Mouse (Mus musculus) cerebellum, postnatal 14 days (tissue): ENCODE results near the gene Eci1.
"Not testable (repeated sequence)": the region's sequence is repeated elsewhere in the genome, so short reads cannot be mapped to it uniquely, and the experiment has no call there.

Experiments
- DNase-seq, 2 experiments: peaks; one replicate each; pipeline ENCODE4 v3.0.0; 2021; ENCODE audit warnings: mixed read lengths in 2 of 2

Eci1 gene

DNA sequence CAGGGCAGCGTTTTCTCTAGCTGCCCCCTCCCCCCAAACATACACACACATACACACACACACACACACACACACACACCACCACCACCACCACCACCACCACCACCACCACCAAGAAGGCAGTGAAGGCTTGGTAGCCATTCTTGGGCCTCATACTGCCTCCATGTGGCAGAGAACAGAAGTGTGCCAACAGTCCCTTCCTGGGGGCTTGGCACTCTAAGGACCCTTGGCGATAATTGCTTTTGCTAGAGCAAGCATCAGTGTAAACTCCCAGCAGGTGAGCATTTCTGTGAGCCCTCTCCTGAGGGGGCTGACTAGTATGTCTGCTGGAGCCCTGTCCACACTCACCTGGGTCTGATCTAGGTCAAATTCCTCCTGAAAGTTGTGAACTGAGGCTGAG, 14.7 kb downstream of the Eci1 start:
- peak; percentile 33 to 44 for DNase-seq

DNA sequence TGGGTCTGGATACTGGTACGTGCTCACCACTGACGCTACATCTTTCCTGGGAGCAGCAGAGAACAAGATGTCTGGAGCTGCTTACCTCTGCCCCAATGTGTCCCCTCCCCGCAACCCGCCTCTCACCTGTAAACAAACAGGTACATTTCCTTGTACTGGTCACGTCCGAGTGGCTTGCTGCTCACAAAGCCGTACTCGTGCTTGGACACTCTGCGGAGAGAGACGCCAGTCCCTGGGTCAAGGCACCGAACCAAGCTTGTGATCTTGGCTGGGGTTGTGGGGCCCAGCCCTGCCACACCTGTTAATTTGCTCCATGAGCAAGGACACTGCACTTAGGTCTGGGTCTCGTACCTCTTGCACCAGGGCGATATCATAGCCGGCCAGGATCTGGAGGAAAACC, 15.7 kb downstream of the Eci1 start:
- DNase-seq: no peak

DNA sequence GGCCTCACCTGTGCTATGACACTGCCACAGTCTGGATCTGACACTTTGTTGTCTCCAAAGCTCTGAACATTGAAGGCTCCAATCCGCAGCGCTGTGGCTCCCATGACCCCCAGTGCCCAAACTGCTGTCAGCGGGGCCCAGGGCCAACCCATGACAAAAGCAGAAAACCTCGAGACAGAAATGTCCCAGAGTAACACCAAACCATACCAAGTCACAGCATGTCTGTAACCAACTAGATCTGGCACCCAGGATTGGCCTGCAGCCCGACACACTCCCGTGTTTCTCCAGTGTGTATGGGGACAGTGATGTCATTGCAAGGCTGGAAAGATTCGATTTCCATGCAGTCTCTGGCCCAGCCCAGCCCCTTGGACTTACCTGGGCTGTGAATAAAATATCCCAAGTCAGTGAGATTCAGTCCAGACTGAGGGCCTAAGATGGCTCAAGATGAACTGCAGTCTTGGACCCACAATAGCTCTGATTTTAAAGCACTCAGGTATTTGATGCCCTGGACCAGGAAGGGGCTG, 16.3 kb downstream of the Eci1 start, which contains the start of gene Dnase1l2:
Gene Dnase1l2, minus strand, starts transcription at position 474 of the 524 bp plus-strand sequence.
- peak in 1 of 2 experiments; percentile 26 for DNase-seq

DNA sequence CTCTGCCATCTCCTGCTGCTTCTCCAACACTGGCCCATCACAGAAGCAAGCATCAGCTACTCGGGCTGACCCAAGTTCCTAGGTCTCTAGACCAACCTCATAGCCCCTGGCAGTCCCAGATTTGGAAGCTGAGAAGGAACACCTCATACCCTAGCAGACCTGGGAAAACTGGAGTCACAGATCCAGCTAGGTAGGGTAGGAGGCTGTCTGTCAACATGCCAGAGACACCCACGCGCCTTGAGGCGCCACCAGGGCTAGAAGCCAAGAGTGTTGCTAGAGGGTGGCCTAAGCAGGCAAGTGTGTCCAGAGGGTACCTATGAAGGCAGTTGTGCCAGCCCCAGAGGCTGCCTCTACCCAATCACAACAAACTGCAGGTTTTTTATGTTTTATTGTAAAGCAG, 17.0 kb downstream of the Eci1 start:
- DNase-seq: peak; percentile 62 to 67

DNA sequence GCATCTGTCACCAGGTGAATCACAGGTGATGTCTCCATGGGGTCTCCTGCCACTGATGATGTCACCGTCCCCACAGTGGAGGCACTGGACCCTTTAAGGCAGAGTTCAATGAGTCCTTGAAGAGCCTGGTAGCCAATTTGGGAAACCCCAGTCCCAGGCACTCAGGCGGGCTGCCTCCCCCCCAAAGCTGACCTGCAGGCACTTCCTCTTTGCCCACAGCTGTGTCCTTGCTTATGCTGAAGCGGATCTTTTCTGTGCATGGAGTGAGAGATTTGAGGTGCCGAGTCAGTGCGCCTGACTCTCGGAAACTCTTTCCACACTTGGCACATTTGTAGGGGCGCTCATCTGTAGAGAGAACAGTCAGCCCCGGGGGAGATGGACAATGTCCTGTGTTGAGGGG, 20.1 kb downstream of the Eci1 start:
- DNase-seq: no peak

DNA sequence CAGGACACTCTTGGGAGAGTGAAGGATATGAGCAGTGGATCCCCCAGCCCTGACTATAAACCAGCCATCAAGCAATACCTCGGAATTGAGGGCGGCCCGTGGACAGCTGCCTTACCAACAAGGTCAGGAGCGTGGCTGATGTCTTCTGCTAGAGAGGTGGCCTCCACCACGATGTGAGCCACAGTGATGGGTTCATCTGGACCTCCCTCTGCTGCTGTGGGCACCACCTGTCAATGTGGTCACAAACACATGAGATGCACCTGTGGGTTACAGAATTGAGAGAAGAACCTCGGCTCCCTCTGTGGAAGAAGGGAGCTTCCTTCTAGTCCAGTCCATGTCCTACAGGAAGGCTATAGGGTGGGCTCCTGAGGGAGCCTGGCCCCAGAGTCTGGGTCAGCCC, 23.1 kb downstream of the Eci1 start:
- DNase-seq: no peak

DNA sequence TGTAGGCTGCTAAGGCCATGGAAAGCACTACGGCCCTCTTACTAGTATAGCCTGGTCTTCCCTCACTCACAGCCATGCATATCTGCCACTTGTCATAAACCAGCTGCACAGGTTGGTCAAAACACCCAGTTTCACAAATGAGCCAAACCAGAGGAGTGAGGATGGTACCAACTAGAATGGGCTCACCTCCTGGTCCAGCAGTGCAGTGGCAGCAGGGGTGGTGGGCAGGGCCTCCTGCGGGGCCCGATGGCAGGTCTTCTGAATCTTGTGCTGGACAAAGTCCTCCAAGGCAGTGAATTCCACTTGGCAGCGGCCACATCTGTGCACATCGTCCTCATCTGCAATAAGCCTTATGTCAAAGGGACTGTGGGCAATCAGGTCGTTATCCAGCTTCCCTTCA, 24.8 kb downstream of the Eci1 start:
- DNase-seq: no peak

DNA sequence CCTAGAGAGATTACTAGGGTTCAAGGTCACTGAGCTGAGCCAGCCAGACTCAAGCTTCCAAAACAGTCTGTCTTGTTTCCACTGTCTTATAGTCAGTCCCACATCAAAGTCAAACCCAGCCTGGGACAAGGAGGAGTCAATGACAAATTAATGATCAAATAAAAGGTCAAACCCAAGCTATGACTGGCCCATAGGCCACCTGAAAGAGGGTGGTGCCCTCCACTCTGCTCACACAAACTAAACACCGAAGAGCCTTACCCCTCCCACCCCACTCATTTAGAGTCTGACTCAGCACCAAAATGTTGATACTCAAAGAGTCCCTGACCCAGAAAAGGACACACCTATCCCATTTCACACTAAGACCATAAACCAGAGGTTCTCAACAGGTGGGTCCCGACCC, 26.9 kb downstream of the Eci1 start:
- DNase-seq: no peak

DNA sequence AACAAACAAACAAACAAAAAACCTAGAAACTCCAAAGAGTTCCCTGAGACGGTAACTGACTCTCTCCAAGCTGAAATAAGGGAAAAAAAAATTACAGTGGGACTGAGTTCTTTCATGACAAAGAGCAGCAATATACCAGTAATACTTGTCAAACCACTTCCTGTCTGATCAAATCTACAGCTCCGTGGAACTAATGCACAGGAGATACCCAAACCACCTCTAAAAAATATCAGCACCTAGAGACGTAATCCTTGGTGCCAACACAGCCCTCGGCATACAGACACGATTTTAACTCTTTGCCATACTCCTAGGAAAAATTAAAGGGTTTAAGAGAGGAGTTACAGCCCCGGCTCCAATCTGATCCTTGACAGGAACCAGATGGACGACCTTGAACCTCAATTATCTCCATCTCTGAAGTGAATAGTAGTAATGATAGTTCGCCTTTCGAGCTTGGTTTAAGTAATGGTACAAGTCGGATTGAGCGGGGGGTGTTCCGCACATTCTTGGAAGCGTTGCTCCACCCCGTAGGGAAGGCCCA, 27.8 kb downstream of the Eci1 start:
- DNase-seq: no peak

DNA sequence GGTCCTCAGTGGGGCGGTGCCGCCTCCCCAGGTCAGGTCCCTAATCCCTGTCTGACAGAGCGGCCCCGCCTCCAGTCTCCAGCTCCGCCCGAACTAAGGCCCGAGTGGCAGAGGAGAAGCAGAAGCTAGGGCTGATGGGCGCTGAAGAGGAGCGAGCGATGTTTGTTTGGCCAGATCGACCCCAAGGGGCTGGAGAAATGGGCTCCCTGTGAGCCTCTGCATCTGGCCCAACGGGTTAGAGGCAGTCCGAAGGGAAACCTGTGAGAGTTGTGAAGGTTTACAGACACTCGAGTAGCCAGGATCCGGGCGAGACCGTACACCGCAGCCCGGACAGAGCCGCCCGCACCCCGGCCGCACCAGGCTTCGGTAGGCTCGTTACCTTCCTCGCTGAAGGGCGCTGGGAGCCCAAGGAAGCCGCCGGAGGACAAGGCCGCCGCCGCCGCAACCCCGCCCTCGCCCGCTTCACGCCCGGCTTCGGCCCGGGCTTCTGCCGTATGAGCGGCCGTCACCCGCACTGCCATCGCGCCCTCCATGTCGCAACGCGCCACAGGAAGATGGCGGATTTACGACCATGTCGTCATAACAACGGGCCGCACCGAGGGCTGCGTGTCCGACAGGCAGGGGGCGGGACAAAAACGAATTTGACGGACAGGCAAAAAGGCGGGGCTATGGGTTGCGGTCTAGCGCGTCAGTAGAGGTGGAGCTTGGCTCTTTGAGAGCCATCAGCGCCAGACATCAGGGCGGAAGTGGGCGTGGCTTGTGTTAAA, 28.5 kb downstream of the Eci1 start:
- peak; percentile 99 for DNase-seq

DNA sequence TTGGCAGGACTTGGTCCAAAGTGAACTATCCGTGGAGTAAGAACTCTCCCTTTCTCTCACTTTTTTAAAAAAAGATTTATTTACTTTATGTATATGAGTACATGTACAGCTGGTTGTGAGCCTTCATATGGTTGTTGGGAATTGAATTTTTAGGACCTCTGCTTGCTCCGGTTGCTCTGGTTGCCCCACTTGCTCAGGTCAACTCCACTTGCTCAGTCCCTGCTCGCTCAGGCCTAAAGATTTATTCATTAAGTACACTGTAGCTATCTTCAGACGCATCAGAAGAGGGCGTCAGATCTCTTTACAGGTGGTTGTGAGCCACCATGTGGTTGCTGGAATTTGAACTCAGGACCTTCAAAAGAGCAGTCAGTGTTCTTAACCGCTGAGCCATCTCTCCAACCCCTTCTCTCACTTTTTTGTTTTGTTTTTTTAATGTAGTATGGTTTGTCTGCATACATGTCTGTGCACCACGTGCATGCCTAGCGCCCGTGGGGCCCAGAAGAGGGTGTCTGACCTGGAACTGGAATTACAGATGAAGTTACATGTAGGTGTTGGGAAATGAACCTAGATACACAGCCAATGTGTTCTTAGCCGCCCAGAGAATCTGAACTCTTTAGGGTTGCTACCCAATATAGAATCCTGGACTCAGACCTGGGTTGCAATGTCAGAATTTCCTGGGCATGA, 29.2 kb downstream of the Eci1 start:
- DNase-seq: not testable (repeated sequence)

DNA sequence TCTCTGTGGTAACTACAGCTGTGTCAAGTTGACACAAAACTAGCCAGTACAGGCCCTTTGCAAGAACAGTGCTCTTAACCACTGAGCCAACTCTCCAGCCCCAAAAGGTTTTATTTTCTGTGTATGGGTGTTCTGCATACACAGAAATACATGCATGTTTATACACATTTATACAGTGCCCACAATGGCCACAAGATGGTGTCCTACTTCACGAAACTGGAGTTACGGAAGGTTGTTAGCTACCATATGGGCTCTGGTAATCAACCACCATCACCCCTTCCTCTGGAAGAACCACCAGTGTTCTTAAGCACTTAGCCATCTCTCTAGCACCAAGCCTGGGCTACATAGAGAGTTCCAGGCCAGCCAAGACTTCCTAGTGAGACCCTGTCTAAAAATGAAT, 35.1 kb downstream of the Eci1 start:
- peak in 1 of 2 experiments; percentile 64 for DNase-seq

DNA sequence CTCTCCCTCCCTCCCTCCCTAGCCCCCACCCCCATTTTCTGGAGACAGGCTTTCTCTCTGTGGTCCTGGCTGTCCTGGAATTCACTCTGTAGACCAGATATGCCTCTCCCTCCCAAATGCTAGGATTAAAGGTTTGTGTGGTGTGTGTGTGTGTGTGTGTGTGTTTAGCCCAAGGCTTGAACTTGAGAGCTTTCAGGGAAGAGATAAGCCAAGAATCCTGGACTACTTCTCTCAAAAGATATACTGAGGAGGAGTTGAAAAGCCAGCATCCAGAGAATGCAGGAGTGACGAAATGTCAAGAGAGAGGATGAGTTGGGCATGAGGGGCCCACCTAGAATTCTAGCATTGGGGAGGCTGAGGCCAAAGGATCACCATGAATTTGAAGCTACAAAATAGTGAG, 36.5 kb downstream of the Eci1 start:
- DNase-seq: no peak

DNA sequence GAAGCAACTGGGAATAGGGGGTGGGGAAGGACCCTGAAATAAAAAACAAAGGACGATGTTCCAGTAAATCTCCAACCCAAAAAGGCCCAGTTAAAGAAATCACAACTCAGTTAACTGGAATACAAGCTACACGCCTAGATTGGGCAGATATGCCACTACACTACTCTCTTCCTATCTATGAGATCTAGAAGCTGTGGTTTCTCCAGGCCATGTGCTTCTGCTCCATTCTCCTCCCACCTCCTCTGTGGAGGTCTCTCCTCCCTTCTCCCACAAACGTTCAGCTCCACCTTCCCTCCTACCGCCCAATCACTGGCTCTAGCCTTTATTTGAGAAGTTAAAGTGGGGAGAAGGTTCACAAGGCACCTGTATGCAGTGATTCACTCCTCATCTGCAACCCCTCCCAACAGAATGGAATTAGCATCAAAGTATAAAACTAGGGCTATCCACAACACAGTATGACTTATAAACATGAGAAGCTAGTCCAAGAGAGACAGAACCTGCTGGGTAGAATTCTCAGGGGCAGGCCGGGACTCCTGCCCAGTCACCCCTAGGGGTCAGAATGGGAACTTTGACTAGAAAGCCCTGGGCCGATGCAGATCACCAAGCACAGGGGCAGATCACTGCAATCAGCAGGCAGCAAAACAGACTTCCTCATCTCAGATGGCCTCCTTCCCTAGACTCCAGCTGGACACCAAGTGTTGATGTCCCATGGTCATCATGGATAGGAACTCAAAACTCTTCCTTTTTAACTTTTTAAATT, 37.1 kb downstream of the Eci1 start:
- no peak for DNase-seq

DNA sequence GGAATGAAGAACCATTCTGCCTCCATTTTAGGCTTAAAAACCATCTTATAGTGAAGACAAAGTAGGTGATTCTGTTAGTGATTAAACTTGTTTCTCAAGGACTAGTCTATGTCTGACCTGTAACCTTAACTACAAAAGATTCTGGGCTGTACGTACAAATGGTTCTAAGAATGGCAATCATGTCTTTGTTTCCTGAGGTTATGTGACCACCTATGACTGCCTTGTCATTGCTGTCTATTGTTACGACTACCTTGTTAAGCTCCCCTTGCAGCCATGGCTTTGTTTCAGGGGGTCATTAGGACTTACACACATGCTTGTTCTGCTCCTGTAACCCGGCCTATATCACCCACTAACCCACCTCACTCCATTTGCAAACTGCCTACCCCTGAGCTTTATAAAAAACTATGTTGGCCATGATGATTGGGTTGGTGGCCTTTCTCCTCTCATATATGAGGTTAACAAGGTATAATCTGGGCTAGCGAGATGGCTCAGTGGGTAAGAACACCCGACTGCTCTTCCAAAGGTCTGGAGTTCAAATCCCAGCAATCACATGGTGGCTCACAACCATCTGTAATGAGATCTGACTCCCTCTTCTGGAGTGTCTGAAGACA, 42.3 kb downstream of the Eci1 start:
- no peak for DNase-seq

DNA sequence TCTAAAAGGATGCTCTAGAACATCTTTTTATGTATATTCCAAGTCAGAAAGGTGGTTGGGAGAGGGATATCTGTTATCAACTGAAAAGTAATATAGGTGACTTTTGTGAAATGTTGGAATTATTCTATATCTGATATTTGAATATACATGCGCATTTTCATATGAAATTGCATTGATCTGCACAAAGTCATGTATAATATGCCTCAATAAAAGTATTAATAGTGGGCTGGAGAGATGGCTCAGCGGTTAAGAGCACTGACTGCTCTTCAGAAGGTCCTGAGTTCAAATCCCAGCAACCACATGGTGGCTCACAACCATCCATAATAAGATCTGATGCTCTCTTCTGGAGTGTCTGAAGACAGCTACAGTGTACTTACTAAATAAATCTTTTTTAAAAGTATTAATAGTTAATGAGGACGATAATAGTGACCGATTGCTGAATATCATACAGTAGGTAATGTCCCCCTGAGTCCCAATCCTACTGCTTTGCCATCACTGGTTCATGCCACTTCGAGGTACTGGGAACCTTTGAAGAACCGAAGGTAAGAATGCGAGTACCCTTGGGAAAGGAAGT, 43.0 kb downstream of the Eci1 start:
- no peak for DNase-seq

DNA sequence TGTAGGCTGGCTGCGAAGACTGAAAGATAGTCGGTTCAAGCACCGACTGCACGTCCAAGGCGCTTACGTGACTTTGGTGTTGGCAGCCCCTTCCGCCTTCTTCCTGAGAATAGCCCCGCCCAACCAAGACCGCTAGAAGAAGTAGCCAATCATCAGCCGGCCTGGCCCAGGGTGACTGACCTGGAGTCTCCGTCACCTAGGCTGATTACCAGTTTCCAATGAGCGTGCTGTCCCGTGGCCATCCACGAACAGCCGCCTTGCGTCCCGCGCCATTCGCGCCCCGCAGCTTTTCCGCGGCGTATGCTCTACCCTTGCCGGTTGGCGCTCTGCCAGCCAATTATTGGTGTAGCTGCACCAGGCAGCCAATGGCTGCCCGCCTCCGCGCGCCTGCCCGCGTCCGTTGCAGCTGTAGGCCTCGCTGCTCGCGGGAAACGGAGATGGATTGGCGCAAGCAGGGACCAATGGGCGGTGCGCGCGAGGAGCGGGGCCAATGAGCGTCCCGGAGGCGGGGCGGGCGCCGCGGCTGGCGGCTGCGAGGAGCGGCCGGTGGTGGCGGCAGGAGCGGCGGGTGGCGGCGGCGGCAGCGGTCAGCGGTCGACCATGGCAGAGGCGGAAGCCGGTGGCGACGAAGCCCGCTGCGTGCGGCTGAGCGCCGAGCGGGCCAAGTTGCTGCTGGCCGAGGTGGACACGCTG, 43.6 kb downstream of the Eci1 start, which contains the start of the genes E4f1 and Pgp:
Gene E4f1, minus strand, starts transcription at position 404 of the 693 bp plus-strand sequence.
Gene Pgp, plus strand, starts transcription at position 483 of the 693 bp plus-strand sequence.
- DNase-seq: peak; percentile 100

DNA sequence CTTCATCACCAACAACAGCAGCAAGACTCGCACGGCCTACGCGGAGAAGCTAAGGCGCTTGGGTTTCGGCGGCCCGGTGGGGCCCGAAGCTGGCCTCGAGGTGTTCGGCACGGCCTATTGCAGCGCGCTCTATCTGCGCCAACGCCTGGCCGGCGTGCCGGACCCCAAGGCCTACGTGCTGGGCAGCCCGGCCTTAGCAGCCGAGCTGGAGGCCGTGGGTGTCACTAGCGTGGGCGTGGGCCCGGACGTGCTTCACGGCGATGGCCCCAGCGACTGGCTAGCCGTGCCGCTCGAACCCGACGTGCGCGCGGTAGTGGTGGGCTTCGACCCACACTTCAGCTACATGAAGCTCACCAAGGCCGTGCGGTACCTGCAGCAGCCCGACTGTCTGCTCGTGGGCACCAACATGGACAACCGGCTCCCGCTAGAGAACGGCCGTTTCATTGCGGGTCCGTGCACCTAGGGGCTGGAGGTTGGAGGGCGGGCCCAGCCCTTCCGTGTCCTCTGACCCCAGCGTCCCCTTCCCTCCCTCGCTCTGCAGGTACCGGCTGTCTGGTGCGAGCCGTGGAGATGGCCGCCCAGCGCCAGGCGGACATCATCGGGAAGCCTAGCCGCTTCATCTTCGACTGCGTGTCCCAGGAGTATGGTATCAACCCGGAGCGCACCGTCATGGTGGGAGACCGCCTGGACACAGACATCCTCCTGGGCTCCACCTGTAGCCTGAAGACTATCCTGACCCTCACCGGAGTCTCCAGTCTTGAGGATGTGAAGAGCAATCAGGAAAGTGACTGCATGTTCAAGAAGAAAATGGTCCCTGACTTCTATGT, 44.5 kb downstream of the Eci1 start:
- DNase-seq: peak; percentile 58 to 67

DNA sequence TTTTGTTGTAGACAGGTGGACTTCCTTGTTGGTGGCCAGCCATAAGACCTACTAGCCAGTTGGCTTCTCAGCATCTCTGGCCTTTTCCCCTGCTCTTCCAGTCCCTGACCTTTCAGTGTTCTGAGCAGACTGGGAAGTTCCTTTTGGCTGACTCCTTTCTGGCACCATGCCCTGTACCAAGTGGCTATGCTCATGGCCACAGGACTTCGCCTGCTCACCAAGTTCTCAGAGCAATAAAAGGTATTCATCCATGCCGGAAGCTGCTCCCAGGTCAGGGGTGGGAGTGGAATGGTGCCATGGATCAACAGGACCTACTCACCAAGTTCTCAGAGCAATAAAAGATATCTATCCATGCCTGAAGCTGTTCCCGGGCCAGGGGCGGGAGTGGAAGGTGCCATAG, 46.1 kb downstream of the Eci1 start:
- DNase-seq: peak; percentile 74 to 75

DNA sequence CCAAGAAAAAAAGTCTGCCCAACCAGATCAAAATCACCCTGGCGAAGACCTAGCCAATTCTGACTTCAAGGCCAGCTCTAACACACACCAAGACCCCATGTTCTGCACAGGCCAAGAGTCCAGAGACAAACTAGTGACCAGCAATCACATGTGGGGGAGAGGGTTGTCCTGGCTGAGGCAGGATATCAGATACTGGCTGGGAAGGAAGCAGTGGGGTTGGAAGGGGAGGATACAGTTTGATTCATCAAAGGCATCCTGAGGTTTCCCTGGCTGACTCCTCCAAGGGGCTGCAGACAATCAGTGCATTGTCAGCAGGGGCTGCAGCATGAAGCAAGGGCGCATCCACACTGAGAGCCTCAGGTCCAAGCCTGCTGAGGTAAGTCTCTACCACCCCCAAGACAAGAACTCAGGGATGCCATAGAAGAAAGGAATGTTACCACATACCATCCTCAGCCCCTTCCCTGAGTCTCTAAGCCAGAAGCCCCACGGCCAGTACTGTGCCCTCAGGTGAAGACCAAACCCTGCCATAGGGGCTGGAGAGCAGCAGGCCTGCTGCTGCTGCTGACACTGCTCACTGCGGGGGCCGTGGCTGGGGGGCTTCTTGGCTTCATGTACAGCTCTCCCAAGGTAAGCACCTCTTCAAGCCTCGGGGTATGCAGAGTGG, 47.3 kb downstream of the Eci1 start, which contains the start of gene Bricd5:
Gene Bricd5, plus strand, starts transcription at position 273 of the 664 bp plus-strand sequence.
- no peak for DNase-seq
